Mouse (Mus musculus) heart, postnatal 0 days (tissue): ENCODE measurements around the gene 3100002H09Rik. TPM values are rescaled to one million over a fixed set of nuclear protein-coding genes. Genes with fewer than 3 reads are reported as not detected.

Experiments used
- ATAC-seq: fragments of 200-750 bp; cut with Nextera tagmentation; 2 replicates; pipeline ENCODE4 v1.8.0; 2017; ENCODE audit warnings: low read depth, moderate number of reproducible peaks, moderate library complexity; ENCODE audit not compliant: insufficient read depth
- DNase-seq: peaks from one replicate; pipeline ENCODE4 v3.0.0-alpha.2; 2016; ENCODE audit warnings: low spot score
- H3K27ac ChIP-seq: fragments of 300-500 bp; sonication (generic); 2 replicates; pipeline ENCODE4 v1.5.1; 2014; ENCODE audit warnings: low read depth, mild to moderate bottlenecking
- H3K27me3 ChIP-seq: fragments of 300-500 bp; sonication (generic); 2 replicates; pipeline ENCODE4 v1.6.1; 2014; ENCODE audit warnings: low read length, mixed read lengths; ENCODE audit not compliant: control insufficient read depth, insufficient read depth
- H3K36me3 ChIP-seq: fragments of 300-500 bp; sonication (generic); replicated peaks from 2 replicates; pipeline ENCODE4 v1.6.1; 2014; ENCODE audit warnings: low read length, mixed read lengths; ENCODE audit not compliant: control insufficient read depth, insufficient read depth
- H3K4me1 ChIP-seq: fragments of 300-500 bp; sonication (generic); 2 replicates; pipeline ENCODE4 v1.6.1; 2014; ENCODE audit warnings: antibody characterized with exemption; ENCODE audit not compliant: control insufficient read depth, insufficient read depth
- H3K4me2 ChIP-seq: fragments of 300-500 bp; sonication (generic); 2 replicates; pipeline ENCODE4 v1.6.1; 2014; ENCODE audit warnings: low read depth, mild to moderate bottlenecking, low read length, moderate library complexity
- H3K4me3 ChIP-seq: fragments of 300-500 bp; sonication (generic); 2 replicates; pipeline ENCODE4 v1.5.1; 2014; ENCODE audit warnings: low read depth, low read length
- H3K9ac ChIP-seq: fragments of 300-500 bp; sonication (generic); replicated peaks from 2 replicates; pipeline ENCODE4 v1.6.1; 2014; ENCODE audit warnings: low read depth, low read length, mixed read lengths
- H3K9me3 ChIP-seq: fragments of 300-500 bp; sonication (generic); replicated peaks from 2 replicates; pipeline ENCODE4 v1.6.1; 2016; ENCODE audit warnings: low read length; ENCODE audit not compliant: control insufficient read depth
- CTCF ChIP-seq: IDR thresholded peaks from 2 replicates; pipeline ENCODE4 v1.5.1; 2016; ENCODE audit warnings: antibody characterized with exemption, control low read depth, low read depth
- EP300 ChIP-seq: IDR thresholded peaks from 2 replicates; pipeline ENCODE4 v1.6.1; 2016; ENCODE audit warnings: antibody characterized with exemption, low read depth
- WGBS: fragments of 180-500 bp; shearing (Covaris S2); extraction: QIAGEN DNeasy Blood & Tissue Kit; methylation state at CpG from one replicate; pipeline ENCODE4 v1.1.7; 2014; 5-methylcytosine and 5-hydroxymethylcytosine counted together
- polyA plus RNA-seq: library from polyadenylated mRNA; unstranded; fragments of >200 nt; fragmentation: Nextera tagmentation; extraction: Ambion mirVana; gene quantifications from 2 replicates; pipeline ENCODE4 v1.2.1, GENCODE M21; 2015
- total RNA-seq: library from RNA; depleted of rRNA; stranded (reverse); fragments of >200 nt; gene quantifications from 2 replicates; pipeline ENCODE4 v1.2.3, GENCODE M21; 2014; ENCODE audit warnings: low replicate concordance

The 3100002H09Rik gene
- total and polyA plus RNA-seq, 2 experiments from 2014 or later, result not detected

- H3K36me3 ChIP-seq, result no peaks in the 10 kb centered on the region
- no peaks in the 10 kb centered on the region for H3K9me3 ChIP-seq
- H3K9ac ChIP-seq, result no peak overlapping the region
- ATAC-seq (no peak), DNase-seq (no peak)
- H3K27ac ChIP-seq, result no peak overlapping the region
- H3K4me1 ChIP-seq, result peaks cover 6% of the 10 kb centered on the region
- 5% methylated on average over 12 of the region's 12 CpGs for WGBS
- H3K4me3 ChIP-seq, result no peak overlapping the region
- 0 out of 2 replicates have a peak, but pooled peaks cover 2% of the 10 kb centered on the region for H3K27me3 ChIP-seq
- TF ChIP-seq CTCF, result no peak
- no peak for TF ChIP-seq EP300
- peak overlapping the region; percentile 41 for H3K4me2 ChIP-seq
Observed at GRCm38 (mm10) chr4:124639715-124640114, 29.1 kb upstream of the 3100002H09Rik start.

- ATAC-seq (no peak), DNase-seq (peak; percentile 47)
Observed at GRCm38 (mm10) chr4:124633281-124633680, 22.7 kb upstream of the 3100002H09Rik start.

GRCm38 (mm10) chr4:124632856-124633255 lies 22.3 kb upstream of the 3100002H09Rik start:
- Histone ChIP-seq H3K4me1 (no peaks in the 10 kb centered on the region), H3K36me3 (no peaks in the 10 kb centered on the region), H3K9me3 (no peaks in the 10 kb centered on the region), H3K4me3 (no peak overlapping the region), H3K9ac (no peak overlapping the region), H3K4me2 (no peak overlapping the region), H3K27ac (no peak overlapping the region), H3K27me3 (0 out of 2 replicates have a peak, but pooled peaks cover 11% of the 10 kb centered on the region)
- TF ChIP-seq EP300 (no peak), CTCF (no peak)
- no peak for DNase-seq
- WGBS, result 66% methylated on average over 10 of the region's 10 CpGs
- no peak for ATAC-seq

More at GRCm38 (mm10) chr4:124633281-124633680, 22.7 kb upstream of the 3100002H09Rik start:
- 4% methylated on average over 9 of the region's 9 CpGs for WGBS
- no peaks in the 10 kb centered on the region for H3K9me3 ChIP-seq
- H3K9ac ChIP-seq, result no peak overlapping the region
- H3K4me1 ChIP-seq, result no peaks in the 10 kb centered on the region
- no peak overlapping the region for H3K27ac ChIP-seq
- H3K27me3 ChIP-seq, result 0 out of 2 replicates have a peak, but pooled peaks cover 11% of the 10 kb centered on the region
- H3K36me3 ChIP-seq, result no peaks in the 10 kb centered on the region
- H3K4me3 ChIP-seq, result no peak overlapping the region
- TF ChIP-seq CTCF (no peak), EP300 (no peak)
- no peak overlapping the region for H3K4me2 ChIP-seq

GRCm38 (mm10) chr4:124631456-124631855 lies 20.9 kb upstream of the 3100002H09Rik start:
- no peak overlapping the region for H3K9ac ChIP-seq
- 36% methylated on average over 4 of the region's 4 CpGs for WGBS
- no peak for TF ChIP-seq EP300
- no peak for TF ChIP-seq CTCF
- ATAC-seq (no peak), DNase-seq (no peak)
- no peaks in the 10 kb centered on the region for H3K9me3 ChIP-seq
- no peak overlapping the region for H3K4me2 ChIP-seq
- H3K27me3 ChIP-seq, result 0 out of 2 replicates have a peak, but pooled peaks cover 9% of the 10 kb centered on the region
- H3K4me1 ChIP-seq, result no peaks in the 10 kb centered on the region
- no peak overlapping the region for H3K27ac ChIP-seq
- H3K4me3 ChIP-seq, result no peak overlapping the region
- no peaks in the 10 kb centered on the region for H3K36me3 ChIP-seq

GRCm38 (mm10) chr4:124626836-124627235 lies 16.2 kb upstream of the 3100002H09Rik start:
- no peak for DNase-seq
- no peak for ATAC-seq
- Histone ChIP-seq H3K4me3 (no peak overlapping the region), H3K9ac (no peak overlapping the region), H3K4me2 (no peak overlapping the region), H3K4me1 (no peaks in the 10 kb centered on the region), H3K27me3 (no peaks in the 10 kb centered on the region), H3K27ac (no peak overlapping the region), H3K36me3 (no peaks in the 10 kb centered on the region), H3K9me3 (no peaks in the 10 kb centered on the region)
- TF ChIP-seq CTCF, result no peak
- no peak for TF ChIP-seq EP300
- WGBS, result 60% methylated on average over 1 of the region's 1 CpGs

- no peaks in the 10 kb centered on the region for H3K36me3 ChIP-seq
- H3K4me3 ChIP-seq, result no peak overlapping the region
- ATAC-seq (0 out of 2 replicates have a peak, but pooled peaks have one; percentile 20), DNase-seq (no peak)
- no peaks in the 10 kb centered on the region for H3K27me3 ChIP-seq
- no peak for TF ChIP-seq EP300
- TF ChIP-seq CTCF, result no peak
- H3K4me1 ChIP-seq, result no peaks in the 10 kb centered on the region
- no peaks in the 10 kb centered on the region for H3K9me3 ChIP-seq
- H3K9ac ChIP-seq, result no peak overlapping the region
- H3K27ac ChIP-seq, result no peak overlapping the region
- H3K4me2 ChIP-seq, result no peak overlapping the region
- 31% methylated on average over 7 of the region's 7 CpGs for WGBS
Observed at GRCm38 (mm10) chr4:124624111-124624581, 13.5 kb upstream of the 3100002H09Rik start.
